Mouse (Mus musculus): ENCODE results near the gene Grin2d. TPM values are rescaled to one million over a fixed set of nuclear protein-coding genes. Genes with fewer than 3 reads are reported as not detected.

Grin2d gene
- polyA plus RNA-seq, 1 experiment: 0.43 TPM

GRCm38 (mm10) chr7:45782271-45782670 lies 95.9 kb downstream of the Grin2d start:
- no peak for TF ChIP-seq EP300 (IDR thresholded peaks at IDR 0.05; ENCODE audit: insufficient read depth, low read depth, low read length)
- Histone ChIP-seq H3K27ac (ENCODE audit: insufficient read depth, low read length) (no peak overlapping the region), H3K4me1 (ENCODE audit: control insufficient read depth, insufficient read depth, low read length) (peaks cover 3% of the 10 kb centered on the region), H3K36me3 (ENCODE audit: control insufficient read depth, insufficient read depth, low read length, poor library complexity, severe bottlenecking) (no peaks in the 10 kb centered on the region), H3K4me3 (ENCODE audit: low read depth, low read length) (no peak overlapping the region), H3K9me3 (replicated peaks; ENCODE audit: control insufficient read depth, insufficient read depth, low read length, poor library complexity, severe bottlenecking) (no peaks in the 10 kb centered on the region), H3K9ac (ENCODE audit: low read depth, poor library complexity, severe bottlenecking) (no peak overlapping the region), H3K27me3 (ENCODE audit: control insufficient read depth, insufficient read depth, low read length, poor library complexity, severe bottlenecking) (no peaks in the 10 kb centered on the region)

Other genes starting within 250 kb of the Grin2d start
- gene Mamstr, start 238.4 kb downstream of the Grin2d start, polyA plus RNA-seq (2011; ENCODE audit: insufficient read depth, insufficient read length, low read depth, missing spikeins): 2.2 and 4.1 TPM in 2 replicates
- gene Fut2, start 212.0 kb downstream of the Grin2d start, polyA plus RNA-seq (2011; ENCODE audit: insufficient read depth, insufficient read length, low read depth, missing spikeins): 0.87 TPM in 1 of 2 replicates, not detected in the other
- gene Ntn5, start 194.4 kb downstream of the Grin2d start, polyA plus RNA-seq (2011; ENCODE audit: insufficient read depth, insufficient read length, low read depth, missing spikeins): 0.51 TPM in 1 of 2 replicates, not detected in the other
- 1.1 and 1.4 TPM in 2 replicates for gene Sec1, start 184.0 kb downstream of the Grin2d start, polyA plus RNA-seq (2011; ENCODE audit: insufficient read depth, insufficient read length, low read depth, missing spikeins)
- gene Car11, start 178.5 kb downstream of the Grin2d start, polyA plus RNA-seq (2011; ENCODE audit: insufficient read depth, insufficient read length, low read depth, missing spikeins): 6.0 and 9.7 TPM in 2 replicates
- gene Dbp, start 173.3 kb downstream of the Grin2d start, polyA plus RNA-seq (2011; ENCODE audit: insufficient read depth, insufficient read length, low read depth, missing spikeins): 6.7 and 6.9 TPM in 2 replicates
- 1,593 and 1,677 TPM in 2 replicates for gene Rpl18, start 162.9 kb downstream of the Grin2d start, polyA plus RNA-seq (2011; ENCODE audit: insufficient read depth, insufficient read length, low read depth, missing spikeins)
- gene Sphk2, start 160.4 kb downstream of the Grin2d start, polyA plus RNA-seq (2011; ENCODE audit: insufficient read depth, insufficient read length, low read depth, missing spikeins): 10.4 and 11.1 TPM in 2 replicates
- gene Fam83e, start 157.2 kb downstream of the Grin2d start, polyA plus RNA-seq (2011; ENCODE audit: insufficient read depth, insufficient read length, low read depth, missing spikeins): 0.85 and 1.4 TPM in 2 replicates
- gene Spaca4, start 152.6 kb downstream of the Grin2d start, polyA plus RNA-seq (2011; ENCODE audit: insufficient read depth, insufficient read length, low read depth, missing spikeins): not detected in 2 replicates
- gene Lmtk3, start 94.6 kb downstream of the Grin2d start, polyA plus RNA-seq (2011; ENCODE audit: insufficient read depth, insufficient read length, low read depth, missing spikeins): 9.6 and 11.3 TPM in 2 replicates
- 5.4 and 6.4 TPM in 2 replicates for gene Sult2b1, start 93.7 kb downstream of the Grin2d start, polyA plus RNA-seq (2011; ENCODE audit: insufficient read depth, insufficient read length, low read depth, missing spikeins)
- gene Cyth2, start 63.8 kb downstream of the Grin2d start, polyA plus RNA-seq (2011; ENCODE audit: insufficient read depth, insufficient read length, low read depth, missing spikeins): 75.1 and 75.8 TPM in 2 replicates
- 0.75 TPM in 1 of 2 replicates, not detected in the other for gene Kcnj14, start 53.6 kb downstream of the Grin2d start, polyA plus RNA-seq (2011; ENCODE audit: insufficient read depth, insufficient read length, low read depth, missing spikeins)
- 32.3 and 36.3 TPM in 2 replicates for gene Grwd1, start 47.4 kb downstream of the Grin2d start, polyA plus RNA-seq (2011; ENCODE audit: insufficient read depth, insufficient read length, low read depth, missing spikeins)
- gene Kdelr1, start 5.6 kb downstream of the Grin2d start, polyA plus RNA-seq (2011; ENCODE audit: insufficient read depth, insufficient read length, low read depth, missing spikeins): 98.0 and 102 TPM in 2 replicates
- 2.0 and 3.4 TPM in 2 replicates for gene Syngr4, start 18.3 kb upstream of the Grin2d start, polyA plus RNA-seq (2011; ENCODE audit: insufficient read depth, insufficient read length, low read depth, missing spikeins)
- gene Tmem143, start 18.6 kb upstream of the Grin2d start, polyA plus RNA-seq (2011; ENCODE audit: insufficient read depth, insufficient read length, low read depth, missing spikeins): 21.7 and 28.2 TPM in 2 replicates
- 10.6 and 11.0 TPM in 2 replicates for gene Emp3, start 43.0 kb upstream of the Grin2d start, polyA plus RNA-seq (2011; ENCODE audit: insufficient read depth, insufficient read length, low read depth, missing spikeins)
- gene Ccdc114, start 45.7 kb upstream of the Grin2d start, polyA plus RNA-seq (2011; ENCODE audit: insufficient read depth, insufficient read length, low read depth, missing spikeins): 7.6 and 10.2 TPM in 2 replicates
- not detected in 2 replicates for gene Abcc6, start 151.9 kb upstream of the Grin2d start, polyA plus RNA-seq (2011; ENCODE audit: insufficient read depth, insufficient read length, low read depth, missing spikeins)
- gene Nomo1, start 155.3 kb upstream of the Grin2d start, polyA plus RNA-seq (2011; ENCODE audit: insufficient read depth, insufficient read length, low read depth, missing spikeins): 130 and 134 TPM in 2 replicates
- gene Kcnj11, start 222.4 kb upstream of the Grin2d start, polyA plus RNA-seq (2011; ENCODE audit: insufficient read depth, insufficient read length, low read depth, missing spikeins): 1.0 and 1.5 TPM in 2 replicates